Mouse (Mus musculus): ENCODE data around the gene Plekhm1. TPM values are rescaled to one million over a fixed set of nuclear protein-coding genes. Genes with fewer than 3 reads are reported as not detected.

Plekhm1 gene
- polyA plus RNA-seq, 1 experiment = 8.3 TPM

GRCm38 (mm10) chr11:103363214-103364148, 49.0 kb downstream of the Plekhm1 start, which contains the start of gene Arhgap27:
Gene Arhgap27, minus strand, starts transcription at chr11:103363692.
- peak within 1 kb of the TSS; percentile 41 for H3K4me3 ChIP-seq (ENCODE audit: insufficient read depth, low read length)
- no peaks in the 10 kb centered on the region for H3K4me1 ChIP-seq (ENCODE audit: control insufficient read depth, insufficient read depth, low read length)
- no peak within 1 kb of the TSS for H3K27ac ChIP-seq (ENCODE audit: insufficient read depth, low read length)
- no peak; the same call in none of the 2 replicates for TF ChIP-seq POLR2A (IDR thresholded peaks at IDR 0.05; ENCODE audit: low read depth, low read length)

- no peaks in the 10 kb centered on the region for H3K4me1 ChIP-seq (ENCODE audit: control insufficient read depth, insufficient read depth, low read length)
- no peak overlapping the region for H3K27ac ChIP-seq (ENCODE audit: insufficient read depth, low read length)
- TF ChIP-seq CTCF (IDR thresholded peaks at IDR 0.05; ENCODE audit: borderline replicate concordance, insufficient read depth, low read length) (no peak), POLR2A (IDR thresholded peaks at IDR 0.05; ENCODE audit: low read depth, low read length) (peak; percentile 32; the same call in 1 of the 2 replicates)
- H3K4me3 ChIP-seq (ENCODE audit: insufficient read depth, low read length) = peak overlapping the region; percentile 41
Measured at GRCm38 (mm10) chr11:103362521-103363181, 49.8 kb downstream of the Plekhm1 start.

DNA sequence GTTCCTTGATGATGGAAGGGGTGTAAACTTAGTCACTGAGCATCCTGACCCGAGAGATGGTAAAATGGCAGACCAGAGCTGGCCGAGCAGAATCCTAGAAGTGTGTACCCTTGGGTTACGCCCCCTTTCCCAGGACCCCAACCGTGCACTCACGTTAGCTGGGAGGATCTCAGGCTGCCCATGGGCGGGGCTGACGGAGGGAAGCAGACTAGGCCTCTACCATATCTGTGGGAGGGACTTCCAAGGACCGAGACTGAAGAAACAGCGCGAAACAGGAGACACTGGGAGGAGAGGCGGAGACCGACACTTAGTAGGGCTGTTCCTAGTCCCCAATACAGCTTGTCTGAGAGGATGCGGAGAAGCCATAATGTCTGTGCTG, 50.4 kb downstream of the Plekhm1 start:
- Histone ChIP-seq H3K4me3 (ENCODE audit: insufficient read depth, low read length) (peak overlapping the region; percentile 41; the same call in 1 of the 2 replicates), H3K4me1 (ENCODE audit: control insufficient read depth, insufficient read depth, low read length) (no peaks in the 10 kb centered on the region), H3K27ac (ENCODE audit: insufficient read depth, low read length) (no peak overlapping the region)
- TF ChIP-seq POLR2A (IDR thresholded peaks at IDR 0.05; ENCODE audit: low read depth, low read length) (peak; percentile 49; the same call in 1 of the 2 replicates), CTCF (IDR thresholded peaks at IDR 0.05; ENCODE audit: borderline replicate concordance, insufficient read depth, low read length) (no peak)

- Histone ChIP-seq H3K4me1 (ENCODE audit: control insufficient read depth, insufficient read depth, low read length) (no peaks in the 10 kb centered on the region), H3K4me3 (ENCODE audit: insufficient read depth, low read length) (no peak overlapping the region), H3K27ac (ENCODE audit: insufficient read depth, low read length) (no peak overlapping the region)
- TF ChIP-seq CTCF (IDR thresholded peaks at IDR 0.05; ENCODE audit: borderline replicate concordance, insufficient read depth, low read length) (no peak), POLR2A (IDR thresholded peaks at IDR 0.05; ENCODE audit: low read depth, low read length) (no peak)
Measured at GRCm38 (mm10) chr11:103361396-103362053, 51.0 kb downstream of the Plekhm1 start.

GRCm38 (mm10) chr11:103360661-103361081, 51.8 kb downstream of the Plekhm1 start:
- H3K4me3 ChIP-seq (ENCODE audit: insufficient read depth, low read length) = peak overlapping the region; percentile 21
- H3K4me1 ChIP-seq (ENCODE audit: control insufficient read depth, insufficient read depth, low read length) = no peaks in the 10 kb centered on the region
- H3K27ac ChIP-seq (ENCODE audit: insufficient read depth, low read length) = no peak overlapping the region
- TF ChIP-seq CTCF (IDR thresholded peaks at IDR 0.05; ENCODE audit: borderline replicate concordance, insufficient read depth, low read length) (no peak), POLR2A (IDR thresholded peaks at IDR 0.05; ENCODE audit: low read depth, low read length) (no peak)

DNA sequence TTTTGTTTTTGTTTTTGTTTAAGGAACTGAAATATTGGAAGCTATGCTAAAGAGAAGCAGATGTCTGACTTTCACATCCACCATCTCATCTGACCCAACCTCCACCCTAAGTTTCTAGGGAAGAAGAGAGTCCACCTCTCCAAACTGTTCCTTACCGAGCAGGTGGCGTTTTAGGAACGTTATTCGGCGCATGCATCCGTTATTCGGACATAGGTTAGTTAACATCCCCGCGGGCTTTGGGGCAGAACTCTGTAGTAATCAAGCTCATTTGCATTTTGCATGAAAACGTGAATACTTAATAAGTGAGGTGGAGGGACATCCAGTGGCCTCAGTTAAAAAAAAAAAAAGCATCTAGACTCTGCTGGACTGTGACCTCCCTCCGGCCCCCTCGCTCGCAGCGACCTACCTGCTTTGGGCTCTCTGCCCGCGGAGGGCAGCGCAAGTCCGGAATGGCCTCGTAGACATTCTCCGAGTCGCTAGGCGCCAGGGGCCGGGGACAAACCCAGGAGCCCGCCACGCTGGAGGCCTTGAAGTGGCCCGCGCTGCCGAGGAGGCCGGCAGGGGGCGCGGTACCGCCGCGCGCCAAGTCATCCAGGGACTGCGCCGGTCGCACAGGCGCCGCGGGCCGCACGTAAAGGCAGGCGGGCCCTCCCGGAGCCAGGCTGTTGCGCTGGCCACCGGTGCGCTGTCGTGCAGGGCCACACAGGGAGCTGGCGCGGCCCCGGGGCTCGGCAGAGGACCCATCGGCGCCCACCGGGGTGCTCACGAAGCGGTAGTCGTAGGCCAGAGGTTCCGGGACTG, 52.4 kb downstream of the Plekhm1 start:
- Histone ChIP-seq H3K4me1 (ENCODE audit: control insufficient read depth, insufficient read depth, low read length) (no peaks in the 10 kb centered on the region), H3K27ac (ENCODE audit: insufficient read depth, low read length) (no peak overlapping the region), H3K4me3 (ENCODE audit: insufficient read depth, low read length) (peak overlapping the region; percentile 21)
- TF ChIP-seq POLR2A (IDR thresholded peaks at IDR 0.05; ENCODE audit: low read depth, low read length) = no peak
- TF ChIP-seq CTCF (IDR thresholded peaks at IDR 0.05; ENCODE audit: borderline replicate concordance, insufficient read depth, low read length) = peak; percentile 51; the same call in 1 of the 2 replicates

DNA sequence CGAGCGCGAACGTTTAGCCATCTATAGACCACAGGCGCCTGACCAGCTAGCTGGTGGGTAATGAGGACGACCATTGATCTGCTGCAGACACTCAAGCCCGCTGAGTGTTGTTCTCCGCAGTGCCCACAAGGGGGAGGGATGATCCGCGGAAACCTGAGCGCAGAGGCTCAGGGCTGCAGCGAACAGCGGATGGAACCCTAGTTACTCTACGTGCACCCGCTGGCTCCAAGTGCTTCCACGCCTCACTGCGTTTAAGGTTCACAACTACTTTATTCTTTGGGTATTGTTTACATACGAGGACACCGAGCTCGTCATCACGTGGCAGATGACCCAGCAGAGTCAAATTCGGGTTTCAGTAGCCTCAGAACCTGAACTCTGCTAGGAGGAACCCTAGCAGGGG, 53.4 kb downstream of the Plekhm1 start:
- no peak for TF ChIP-seq POLR2A (IDR thresholded peaks at IDR 0.05; ENCODE audit: low read depth, low read length)
- peak; percentile 92 for TF ChIP-seq CTCF (IDR thresholded peaks at IDR 0.05; ENCODE audit: borderline replicate concordance, insufficient read depth, low read length)
- Histone ChIP-seq H3K4me1 (ENCODE audit: control insufficient read depth, insufficient read depth, low read length) (no peaks in the 10 kb centered on the region), H3K4me3 (ENCODE audit: insufficient read depth, low read length) (no peak overlapping the region), H3K27ac (ENCODE audit: insufficient read depth, low read length) (no peak overlapping the region)

DNA sequence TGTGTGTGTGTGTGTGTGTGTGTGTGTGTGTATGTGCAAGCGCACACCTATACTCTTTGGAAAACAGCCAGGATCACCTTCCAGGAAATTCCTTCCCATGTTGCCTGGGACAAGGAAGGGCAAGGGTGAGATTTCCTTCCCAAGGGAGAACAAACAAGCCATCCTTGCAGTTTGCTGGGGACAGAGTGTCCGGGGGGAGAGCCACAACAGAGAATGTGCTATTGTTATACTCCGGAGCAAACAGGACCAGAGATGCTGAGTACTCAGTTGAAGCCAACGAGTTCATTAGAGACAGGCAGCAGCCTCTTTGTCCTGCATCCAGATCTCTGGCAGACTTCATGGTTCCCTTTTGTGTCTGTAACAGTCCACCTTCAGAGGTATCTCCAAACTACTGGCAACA, 54.2 kb downstream of the Plekhm1 start:
- TF ChIP-seq POLR2A (IDR thresholded peaks at IDR 0.05; ENCODE audit: low read depth, low read length) = no peak
- TF ChIP-seq CTCF (IDR thresholded peaks at IDR 0.05; ENCODE audit: borderline replicate concordance, insufficient read depth, low read length) = no peak
- Histone ChIP-seq H3K4me3 (ENCODE audit: insufficient read depth, low read length) (no peak overlapping the region), H3K4me1 (ENCODE audit: control insufficient read depth, insufficient read depth, low read length) (no peaks in the 10 kb centered on the region), H3K27ac (ENCODE audit: insufficient read depth, low read length) (no peak overlapping the region)

DNA sequence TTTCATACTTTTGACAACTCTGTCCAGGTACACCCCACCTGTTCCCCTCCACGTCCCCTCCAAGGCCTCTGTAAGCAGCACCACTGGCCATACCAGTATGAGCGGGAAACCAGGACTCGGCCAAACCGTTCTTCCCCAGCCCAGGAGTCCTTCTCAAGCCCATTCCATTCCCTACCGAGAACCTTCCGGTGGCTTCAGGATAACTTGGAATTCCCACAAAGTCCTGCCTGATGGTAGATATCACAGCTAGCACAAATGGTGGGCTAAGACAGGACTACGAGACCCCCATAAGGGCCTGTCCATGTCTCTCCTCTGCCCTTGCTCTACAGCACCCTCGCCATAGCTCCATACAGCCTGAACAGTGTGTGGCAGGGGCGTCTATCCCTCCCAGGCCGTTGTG, 54.8 kb downstream of the Plekhm1 start:
- Histone ChIP-seq H3K4me1 (ENCODE audit: control insufficient read depth, insufficient read depth, low read length) (no peaks in the 10 kb centered on the region), H3K4me3 (ENCODE audit: insufficient read depth, low read length) (no peak overlapping the region), H3K27ac (ENCODE audit: insufficient read depth, low read length) (no peak overlapping the region)
- TF ChIP-seq CTCF (IDR thresholded peaks at IDR 0.05; ENCODE audit: borderline replicate concordance, insufficient read depth, low read length) = no peak
- TF ChIP-seq POLR2A (IDR thresholded peaks at IDR 0.05; ENCODE audit: low read depth, low read length) = no peak

Data from embryonic fibroblast, embryonic 13.5 days (primary cell).